Mouse (Mus musculus): ENCODE measurements around the gene Plcl1. TPM values are rescaled to one million over a fixed set of nuclear protein-coding genes. Genes with fewer than 3 reads are reported as not detected.

Plcl1 gene
- total and polyA plus RNA-seq, 3 experiments = not detected

GRCm38 (mm10) chr1:55792817-55793216 lies 387.1 kb downstream of the Plcl1 start:
- Histone ChIP-seq H3K36me3 (ENCODE audit: control insufficient read depth in 1 of 2, insufficient read depth in 2 of 2, low read length in 2 of 2) (no peaks in the 10 kb centered on the region), H3K9ac (ENCODE audit: control insufficient read depth, low read depth, low read length, poor library complexity, severe bottlenecking) (no peak overlapping the region), H3K27me3 (ENCODE audit: control insufficient read depth in 1 of 2, insufficient read depth in 2 of 2, low read length in 2 of 2) (no peaks in the 10 kb centered on the region), H3K4me3 (ENCODE audit: control insufficient read depth in 1 of 2, insufficient read depth in 1 of 2, low read depth in 2 of 2, low read length in 2 of 2) (no peak overlapping the region), H3K4me1 (ENCODE audit: control insufficient read depth in 1 of 2, insufficient read depth in 2 of 2, low read length in 2 of 2) (no peaks in the 10 kb centered on the region), H3K9me3 (replicated peaks; ENCODE audit: insufficient read depth, low read length) (no peaks in the 10 kb centered on the region), H3K27ac (ENCODE audit: control insufficient read depth, low read depth, low read length) (no peak overlapping the region), H3K79me2 (ENCODE audit: control insufficient read depth, insufficient read depth, low read length, poor library complexity) (no peaks in the 10 kb centered on the region)
- DNase-seq (ENCODE audit: low read depth, low spot score) = no peak
- TF ChIP-seq CHD2 (IDR thresholded peaks at IDR 0.05; ENCODE audit: low read length) (no peak), USF1 (IDR thresholded peaks at IDR 0.05; ENCODE audit: low read depth, low read length) (no peak), CTCF (IDR thresholded peaks at IDR 0.05 in 2 of 3, conservative IDR thresholded peaks at IDR 0.05 in 1 of 3; ENCODE audit: control insufficient read depth in 1 of 3, insufficient read depth in 1 of 3, low read depth in 2 of 3, low read length in 3 of 3, poor library complexity in 1 of 3, severe bottlenecking in 1 of 3) (no peak), MAX (IDR thresholded peaks at IDR 0.05; ENCODE audit: low read length) (no peak), UBTF (IDR thresholded peaks at IDR 0.05; ENCODE audit: borderline replicate concordance, insufficient read depth, low read depth, low read length) (no peak), E2F4 (IDR thresholded peaks at IDR 0.05; ENCODE audit: borderline replicate concordance, low read depth, low read length) (no peak), TBP (IDR thresholded peaks at IDR 0.05; ENCODE audit: low read depth, low read length) (no peak), CHD1 (IDR thresholded peaks at IDR 0.05; ENCODE audit: low read depth, low read length) (no peak), MAZ (IDR thresholded peaks at IDR 0.05; ENCODE audit: low read depth, low read length) (no peak), ZC3H11A (IDR thresholded peaks at IDR 0.05; ENCODE audit: low read depth, low read length) (no peak), ETS1 (IDR thresholded peaks at IDR 0.05; ENCODE audit: low read depth, low read length) (no peak), BHLHE40 (IDR thresholded peaks at IDR 0.05; ENCODE audit: borderline replicate concordance, low read depth, low read length) (no peak), USF2 (IDR thresholded peaks at IDR 0.05; ENCODE audit: borderline replicate concordance in 1 of 2, insufficient read depth in 1 of 2, low read depth in 1 of 2, low read length in 2 of 2) (no peak), RAD21 (IDR thresholded peaks at IDR 0.05; ENCODE audit: low read depth, low read length) (no peak)

Other genes starting within 250 kb of the Plcl1 start
- gene Rftn2, start 179.1 kb upstream of the Plcl1 start, total RNA-seq (2012; rRNA removed) = not detected in 2 replicates
- gene Rftn2, start 179.1 kb upstream of the Plcl1 start, polyA plus RNA-seq (2012; ENCODE audit: insufficient read depth in 1 of 2, insufficient read length in 2 of 2, low read depth in 1 of 2, low replicate concordance in 2 of 2, missing spikeins in 1 of 2) = under 1 TPM in 1 of 2 experiments, not detected in 1; 0.01 TPM
- gene Mars2, start 168.7 kb upstream of the Plcl1 start, total RNA-seq (2012; rRNA removed) = 6.6 and 7.6 TPM in 2 replicates
- 10 to 100 TPM in 1 of 2 experiments, 1 to 10 TPM in 1; 6.0 to 12.8 TPM for gene Mars2, start 168.7 kb upstream of the Plcl1 start, polyA plus RNA-seq (2012; ENCODE audit: insufficient read depth in 1 of 2, insufficient read length in 2 of 2, low read depth in 1 of 2, low replicate concordance in 2 of 2, missing spikeins in 1 of 2)
- gene Boll, start 42.5 kb upstream of the Plcl1 start, total RNA-seq (2012; rRNA removed) = not detected in 2 replicates
- gene Boll, start 42.5 kb upstream of the Plcl1 start, polyA plus RNA-seq (2012; ENCODE audit: insufficient read depth in 1 of 2, insufficient read length in 2 of 2, low read depth in 1 of 2, low replicate concordance in 2 of 2, missing spikeins in 1 of 2) = not detected

Data from MEL (cell line).